Mouse (Mus musculus) CH12.LX (cell line): ENCODE measurements around the gene Bclaf1. TPM values are rescaled to one million over a fixed set of nuclear protein-coding genes. Genes with fewer than 3 reads are reported as not detected.

Experiments
- DNase-seq: peaks from one replicate; pipeline ENCODE4 v3.0.0-alpha.2; 2013; ENCODE audit errors: extremely low read depth
- H3K27ac ChIP-seq: 2 replicates; pipeline ENCODE4 v1.5.1; 2012; ENCODE audit warnings: low read depth, mild to moderate bottlenecking, control low read depth, moderate library complexity; ENCODE audit not compliant: insufficient read depth
- H3K27me3 ChIP-seq: replicated peaks from 2 replicates; pipeline ENCODE3; 2012; ENCODE audit warnings: inconsistent platforms
- H3K36me3 ChIP-seq, 2 experiments: replicated peaks in 1 of 2; 2 replicates each; pipeline versions ENCODE3 to v1.6.1; 2012; ENCODE audit warnings: inconsistent platforms in 1 of 2, low read length in 1 of 2, mild to moderate bottlenecking in 1 of 2, mixed read lengths in 1 of 2, moderate library complexity in 1 of 2; ENCODE audit not compliant: control insufficient read depth in 1 of 2, insufficient read depth in 1 of 2
- H3K4me1 ChIP-seq, 2 experiments: 2 replicates each; pipeline ENCODE4 v1.6.1; 2012; ENCODE audit warnings: inconsistent platforms in 1 of 2, moderate library complexity in 1 of 2; ENCODE audit not compliant: insufficient read depth in 2 of 2, control insufficient read depth in 1 of 2
- H3K4me2 ChIP-seq: 2 replicates; pipeline ENCODE4 v1.6.1; 2012; ENCODE audit warnings: low read depth, mild to moderate bottlenecking, control low read depth; ENCODE audit not compliant: poor library complexity, insufficient read depth, severe bottlenecking
- H3K4me3 ChIP-seq, 3 experiments: fragments of 150-350 bp in 1 of 3; sonication (generic) in 1 of 3; replicated peaks in 1 of 3; 2 replicates each; pipeline versions ENCODE3 to v1.5.1; 2011 to 2012; ENCODE audit warnings: low read depth in 2 of 3, low read length in 2 of 3, mild to moderate bottlenecking in 2 of 3, moderate library complexity in 2 of 3, control low read depth in 1 of 3, improper control_type of control experiment in 1 of 3, inconsistent platforms in 1 of 3, mixed read lengths in 1 of 3; ENCODE audit not compliant: poor library complexity in 1 of 3
- H3K79me2 ChIP-seq: replicated peaks from 2 replicates; pipeline ENCODE4 v1.6.1; 2012; ENCODE audit warnings: mild to moderate bottlenecking, moderate library complexity; ENCODE audit not compliant: control insufficient read depth, poor library complexity, insufficient read depth, severe bottlenecking; ENCODE audit errors: extremely low read depth
- H3K9ac ChIP-seq: 2 replicates; pipeline ENCODE4 v1.6.1; 2012; ENCODE audit warnings: low read depth, mild to moderate bottlenecking, control low read depth, moderate library complexity; ENCODE audit not compliant: insufficient read depth
- H3K9me3 ChIP-seq: replicated peaks from 2 replicates; pipeline ENCODE3; 2012; ENCODE audit warnings: low read length, inconsistent platforms, mixed read lengths
- E2F4 ChIP-seq: IDR thresholded peaks from 2 replicates; pipeline ENCODE4 v1.6.1; 2011; ENCODE audit warnings: low read depth, low read length, improper control_type of control experiment; ENCODE audit not compliant: insufficient replicate concordance
- ELF1 ChIP-seq: IDR thresholded peaks from 2 replicates; pipeline ENCODE4 v1.6.1; 2014; ENCODE audit warnings: low read depth, mild to moderate bottlenecking, inconsistent platforms, low read length, improper control_type of control experiment
- MAFK ChIP-seq: IDR thresholded peaks from 2 replicates; pipeline ENCODE4 v1.6.1; 2011; ENCODE audit warnings: low read length, improper control_type of control experiment; ENCODE audit not compliant: insufficient replicate concordance
- MAX ChIP-seq: IDR thresholded peaks from 2 replicates; pipeline ENCODE4 v1.6.1; 2011; ENCODE audit warnings: low read length, improper control_type of control experiment
- MAZ ChIP-seq: IDR thresholded peaks from 2 replicates; pipeline ENCODE4 v1.6.1; 2012; ENCODE audit warnings: low read depth, mild to moderate bottlenecking, inconsistent platforms, low read length, improper control_type of control experiment, moderate library complexity
- MXI1 ChIP-seq: IDR thresholded peaks from 2 replicates; pipeline ENCODE4 v1.6.1; 2011; ENCODE audit warnings: mild to moderate bottlenecking, low read depth, low read length, improper control_type of control experiment
- MYC ChIP-seq: IDR thresholded peaks from 2 replicates; pipeline ENCODE4 v1.6.1; 2011; ENCODE audit warnings: low read depth, mild to moderate bottlenecking, improper control_type of control experiment, low read length
- NRF1 ChIP-seq: IDR thresholded peaks from 2 replicates; pipeline ENCODE4 v1.6.1; 2014; ENCODE audit warnings: low read depth, mild to moderate bottlenecking, inconsistent platforms, low read length, improper control_type of control experiment, moderate library complexity
- POLR2A ChIP-seq: IDR thresholded peaks from 2 replicates; pipeline ENCODE4 v1.6.1; 2011; ENCODE audit warnings: low read depth, mild to moderate bottlenecking, improper control_type of control experiment, low read length
- RAD21 ChIP-seq: IDR thresholded peaks from 2 replicates; pipeline ENCODE4 v1.6.1; 2011; ENCODE audit warnings: low read depth, mild to moderate bottlenecking, low read length, improper control_type of control experiment, moderate library complexity
- SMC3 ChIP-seq: IDR thresholded peaks from 2 replicates; pipeline ENCODE4 v1.6.1; 2011; ENCODE audit warnings: low read depth, low read length, improper control_type of control experiment
- TBP ChIP-seq: conservative IDR thresholded peaks from 2 replicates; pipeline ENCODE4 v1.6.1; 2011; ENCODE audit warnings: low read depth, low read length, improper control_type of control experiment
- TCF12 ChIP-seq: IDR thresholded peaks from 2 replicates; pipeline ENCODE4 v1.6.1; 2014; ENCODE audit warnings: low read depth, mild to moderate bottlenecking, inconsistent platforms, low read length, improper control_type of control experiment
- UBTF ChIP-seq: IDR thresholded peaks from 2 replicates; pipeline ENCODE4 v1.6.1; 2012; ENCODE audit warnings: low read depth, mild to moderate bottlenecking, inconsistent platforms, low read length, improper control_type of control experiment, moderate library complexity
- ZNF384 ChIP-seq: IDR thresholded peaks from 2 replicates; pipeline ENCODE4 v1.6.1; 2012; ENCODE audit warnings: low read depth, low read length, improper control_type of control experiment, inconsistent platforms
- dilution Hi-C: fragments of 300-500 bp; cut with MboI; formaldehyde crosslinking; loops from 2 replicates; pipeline ENCODE4 v1.14.3; 2020; ENCODE audit warnings: low sequenced_read_pairs; ENCODE audit not compliant: extremely low pct_unique_long_range_greater_than_20kb, extremely low pct_ligation_motif_present
- in situ Hi-C: fragments of 300-500 bp; cut with MboI; formaldehyde crosslinking; loops from 3 replicates; pipeline ENCODE4 v1.14.3; 2019; ENCODE audit warnings: low sequenced_read_pairs, low pct_ligation_motif_present, low pct_unique_long_range_greater_than_20kb, mixed read lengths
- polyA plus RNA-seq: library from polyadenylated mRNA; unstranded; fragments of >175 nt; gene quantifications from 2 replicates; pipeline ENCODE4 v1.2.1, GENCODE M21; 2012; ENCODE audit warnings: low read depth; ENCODE audit not compliant: insufficient read length
- total RNA-seq, 2 experiments: library from RNA; depleted of rRNA; stranded (reverse); fragments of 300-350 nt in 1 of 2; fragments of >200 nt in 1 of 2; gene quantifications; 2 replicates each; pipeline ENCODE4 v1.2.3; 2012 to 2014

The Bclaf1 gene
- total and polyA plus RNA-seq, 3 experiments: 84.2 to 242 (median 186) TPM

GRCm38 (mm10) chr10:20262896-20263295, 49.4 kb upstream of the Bclaf1 start:
- Histone ChIP-seq H3K9ac (no peak overlapping the region), H3K79me2 (0 out of 2 replicates have a peak, but pooled peaks cover 2% of the 10 kb centered on the region), H3K27ac (no peak overlapping the region), H3K4me1 (peaks cover 12 to 43% of the 10 kb centered on the region in 2 experiments), H3K4me3 (peak overlapping the region in 1 of 3 experiments; percentile 6), H3K36me3 (peaks cover 0 to 8% of the 10 kb centered on the region in 2 experiments), H3K27me3 (no peaks in the 10 kb centered on the region), H3K4me2 (no peak overlapping the region), H3K9me3 (no peaks in the 10 kb centered on the region)
- TF ChIP-seq MXI1 (no peak), TBP (no peak), ELF1 (no peak), POLR2A (no peak), NRF1 (peak; percentile 48)
- in situ Hi-C loops (no loop called here), dilution Hi-C loops (no loop called here)
- no peak for DNase-seq

- Histone ChIP-seq H3K4me1 (peaks cover 17 to 53% of the 10 kb centered on the region in 2 experiments), H3K27ac (no peak overlapping the region), H3K9me3 (no peaks in the 10 kb centered on the region), H3K4me3 (no peak overlapping the region), H3K79me2 (0 out of 2 replicates have a peak, but pooled peaks cover 2% of the 10 kb centered on the region), H3K9ac (no peak overlapping the region), H3K4me2 (no peak overlapping the region), H3K27me3 (no peaks in the 10 kb centered on the region), H3K36me3 (peaks cover 3 to 20% of the 10 kb centered on the region in 2 experiments)
- in situ Hi-C loops: no loop called here
- DNase-seq: no peak
- dilution Hi-C loops: no loop called here
- TF ChIP-seq TCF12 (no peak), MAX (no peak), MYC (no peak), MAFK (no peak), UBTF (no peak), SMC3 (no peak), ZNF384 (no peak), MAZ (no peak), RAD21 (no peak), E2F4 (no peak)
Measured at GRCm38 (mm10) chr10:20264479-20264878, 47.8 kb upstream of the Bclaf1 start.
